ENCODE assay signal across 9 mouse cellular contexts in genomic region chr1:180402481-180403081, GRCm38 (mm10).
DNase-seq lines count a peak whose midpoint lies in the region; ATAC-seq and TF ChIP-seq lines count a peak whose summit lies in the region.
"Had no signal": no experiment of that assay in that cellular context is flagged by ENCODE, and none has a peak within 500 bp of the region (broad histone marks: within the 10 kb centered on the region; RNA-seq: fewer than 3 reads in every experiment).

No protein-coding gene starts in this region.

- no peaks in the 10 kb centered on the region for H3K9me3 ChIP-seq in heart, embryonic 11.5 days (replicated peaks; ENCODE audit: control insufficient read depth, low read length)
- no peaks in the 10 kb centered on the region for H3K9me3 ChIP-seq in limb, embryonic 12.5 days
- H3K9me3 ChIP-seq in hindbrain, embryonic 16.5 days (ENCODE audit: control insufficient read depth, low read length), result no peaks in the 10 kb centered on the region

- no peak for DNase-seq in left cerebral cortex, adult 2 months (ENCODE audit: extremely low spot score in 1 of 2, low spot score in 2 of 2)
- DNase-seq in left cerebral cortex, postnatal 10 days (ENCODE audit: extremely low spot score in 1 of 2, low spot score in 2 of 2), result no peak
- DNase-seq in skeletal muscle tissue, adult 2 months (ENCODE audit: low read depth, low spot score), result peak; percentile 70
- no peak for DNase-seq in T-cell, adult 2 months (ENCODE audit: low spot score)
- DNase-seq: cerebellum, adult 9-10 months had no signal

- peaks cover 54% of the 10 kb centered on the region for H3K4me1 ChIP-seq in heart, embryonic 11.5 days (ENCODE audit: control insufficient read depth, insufficient read depth, low read length)
- peaks cover 57% of the 10 kb centered on the region for H3K4me1 ChIP-seq in limb, embryonic 12.5 days (replicated peaks)
- H3K4me1 ChIP-seq in hindbrain, embryonic 16.5 days (ENCODE audit: control insufficient read depth, insufficient read depth, low read depth, low read length), result peaks cover 10% of the 10 kb centered on the region

- H3K27me3 ChIP-seq in heart, embryonic 11.5 days (ENCODE audit: control insufficient read depth, insufficient read depth, low read length), result no peaks in the 10 kb centered on the region
- no peaks in the 10 kb centered on the region for H3K27me3 ChIP-seq in limb, embryonic 12.5 days
- H3K27me3 ChIP-seq in hindbrain, embryonic 16.5 days (replicated peaks; ENCODE audit: control insufficient read depth, insufficient read depth, low read length), result no peaks in the 10 kb centered on the region

- ATAC-seq in heart, embryonic 11.5 days (replicated peaks; ENCODE audit: insufficient number of reproducible peaks, low FRiP score, low TSS enrichment), result no peak
- no peak for ATAC-seq in limb, embryonic 12.5 days (ENCODE audit: insufficient number of reproducible peaks, insufficient read depth, low FRiP score, low TSS enrichment, low read depth)
- no peak for ATAC-seq in frontal cortex, adult (ENCODE audit: low TSS enrichment)
- ATAC-seq in hindbrain, embryonic 16.5 days, result no peak

- H3K27ac ChIP-seq in left cerebral cortex, adult 2 months, result peak overlapping the region; percentile 83
- peak overlapping the region; percentile 91; the same call in 1 of the 2 replicates for H3K27ac ChIP-seq in heart, embryonic 11.5 days (ENCODE audit: low read depth, low read length)
- peak overlapping the region; percentile 92; the same call in 1 of the 2 replicates for H3K27ac ChIP-seq in limb, embryonic 12.5 days
- no peak overlapping the region for H3K27ac ChIP-seq in hindbrain, embryonic 16.5 days (ENCODE audit: low read depth, low read length)

- H3K4me3 ChIP-seq in left cerebral cortex, adult 2 months, result no peak overlapping the region
- no peak overlapping the region for H3K4me3 ChIP-seq in heart, embryonic 11.5 days (ENCODE audit: low read depth, low read length)
- no peak overlapping the region for H3K4me3 ChIP-seq in limb, embryonic 12.5 days (replicated peaks)
- H3K4me3 ChIP-seq in hindbrain, embryonic 16.5 days (ENCODE audit: low read length), result no peak overlapping the region

- intact Hi-C loops in left cerebral cortex, adult 2 months (cut with DNase I), result no loop called here
- intact Hi-C loops in left cerebral cortex, postnatal 10 days (cut with DNase I), result no loop called here

- 68% methylated on average over 11 of the region's 11 CpGs for WGBS in heart, embryonic 11.5 days (ENCODE audit: insufficient replicate concordance)
- WGBS in limb, embryonic 12.5 days, result 85% methylated on average over 11 of the region's 11 CpGs
- WGBS in hindbrain, embryonic 16.5 days, result 83% methylated on average over 11 of the region's 11 CpGs

- no peak overlapping the region for H3K4me2 ChIP-seq in heart, embryonic 11.5 days
- no peak overlapping the region for H3K4me2 ChIP-seq in limb, embryonic 12.5 days
- no peak overlapping the region for H3K4me2 ChIP-seq in hindbrain, embryonic 16.5 days (ENCODE audit: low read length)

- no peak for TF ChIP-seq CTCF in left cerebral cortex, adult 2 months (IDR thresholded peaks at IDR 0.05)

- H3K9ac ChIP-seq in heart, embryonic 11.5 days (ENCODE audit: low read depth, low read length), result no peak overlapping the region
- H3K9ac ChIP-seq in limb, embryonic 12.5 days (replicated peaks), result no peak overlapping the region
- H3K9ac ChIP-seq in hindbrain, embryonic 16.5 days (ENCODE audit: low read depth, low read length), result no peak overlapping the region

- no peaks in the 10 kb centered on the region for H3K36me3 ChIP-seq in heart, embryonic 11.5 days (ENCODE audit: control insufficient read depth, insufficient read depth, low read length)
- no peaks in the 10 kb centered on the region for H3K36me3 ChIP-seq in limb, embryonic 12.5 days
- H3K36me3 ChIP-seq in hindbrain, embryonic 16.5 days (ENCODE audit: control insufficient read depth, insufficient read depth, low read length), result no peaks in the 10 kb centered on the region
